9 mouse cellular contexts compared by ENCODE assay signal in the genomic region with DNA sequence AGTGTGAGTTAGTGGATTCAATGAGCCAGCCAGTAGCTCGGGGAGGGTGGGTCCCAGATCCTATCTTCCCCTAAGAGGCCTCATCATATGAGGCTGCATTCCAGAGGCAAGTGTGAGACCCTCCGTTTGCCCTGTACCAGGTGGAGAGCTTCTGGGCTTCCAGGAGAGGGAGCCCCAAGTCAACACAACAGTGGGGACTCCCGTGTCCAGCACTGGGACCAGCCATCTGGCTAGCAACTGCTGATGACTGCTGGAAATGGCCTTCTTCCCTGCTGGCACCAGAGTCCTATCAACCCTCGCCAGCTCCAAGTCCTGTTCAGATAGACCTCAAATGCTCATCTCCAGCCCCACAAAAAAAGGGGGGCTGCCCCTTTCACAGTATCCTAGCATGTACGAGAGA. TPM values are rescaled to one million over a fixed set of nuclear protein-coding genes. Genes with fewer than 3 reads are reported as not detected.
A peak's percentile ranks its signal among the peaks of the same experiment; 100 is the strongest.
DNase-seq lines count a peak whose midpoint lies in the region; ATAC-seq and TF ChIP-seq lines count a peak whose summit lies in the region.
"Had no signal": no experiment of that assay in that cellular context is flagged by ENCODE, and none has a peak within 500 bp of the region (broad histone marks: within the 10 kb centered on the region; RNA-seq: fewer than 3 reads in every experiment).

No protein-coding gene starts in this region.

- no peak overlapping the region for H3K9ac ChIP-seq in hindbrain, embryonic 14.5 days
- no peak overlapping the region for H3K9ac ChIP-seq in midbrain, postnatal 0 days (replicated peaks; ENCODE audit: low read length, poor library complexity, severe bottlenecking)
- no peak overlapping the region for H3K9ac ChIP-seq in midbrain, embryonic 11.5 days (ENCODE audit: low read length)
- H3K9ac ChIP-seq in limb, embryonic 14.5 days (ENCODE audit: low read depth, low read length, severe bottlenecking): no peak overlapping the region

- H3K36me3 ChIP-seq in hindbrain, embryonic 10.5 days: peaks cover 93% of the 10 kb centered on the region
- H3K36me3 ChIP-seq in hindbrain, embryonic 14.5 days (replicated peaks; ENCODE audit: control insufficient read depth, insufficient read depth): peaks cover 36% of the 10 kb centered on the region
- peaks cover 29% of the 10 kb centered on the region for H3K36me3 ChIP-seq in midbrain, postnatal 0 days (ENCODE audit: insufficient read depth, low read length)
- H3K36me3 ChIP-seq in midbrain, embryonic 11.5 days (ENCODE audit: control insufficient read depth, insufficient read depth, low read length): no peaks in the 10 kb centered on the region; the same call in 1 of the 2 replicates
- no peaks in the 10 kb centered on the region for H3K36me3 ChIP-seq in limb, embryonic 14.5 days (ENCODE audit: control insufficient read depth, insufficient read depth, low read length)

- no peak overlapping the region for H3K4me2 ChIP-seq in hindbrain, embryonic 14.5 days (replicated peaks)
- no peak overlapping the region for H3K4me2 ChIP-seq in midbrain, postnatal 0 days (ENCODE audit: low read depth, low read length, poor library complexity, severe bottlenecking)
- H3K4me2 ChIP-seq in midbrain, embryonic 11.5 days: no peak overlapping the region
- H3K4me2 ChIP-seq in limb, embryonic 14.5 days (replicated peaks; ENCODE audit: low read depth, low read length, severe bottlenecking): no peak overlapping the region

- DNase-seq in hindbrain, embryonic 10.5 days (ENCODE audit: low spot score): peak; percentile 24
- no peak for DNase-seq in hindbrain, embryonic 14.5 days (ENCODE audit: low spot score)
- DNase-seq in midbrain, postnatal 0 days (ENCODE audit: low spot score): peak; percentile 77
- no peak for DNase-seq in midbrain, embryonic 11.5 days (ENCODE audit: low spot score, missing footprints)
- DNase-seq in cerebellum, adult 9-10 months: peak; percentile 81
- peak; percentile 19 for DNase-seq in limb, embryonic 14.5 days (ENCODE audit: low spot score)
- DNase-seq in urinary bladder, adult 18-20 months (ENCODE audit: low spot score in 2 of 2): no peak
- DNase-seq in gastrocnemius, postnatal 25 days: no peak

- peaks cover 19% of the 10 kb centered on the region for H3K27me3 ChIP-seq in hindbrain, embryonic 10.5 days (ENCODE audit: insufficient read depth, poor library complexity, severe bottlenecking)
- no peaks in the 10 kb centered on the region for H3K27me3 ChIP-seq in hindbrain, embryonic 14.5 days (ENCODE audit: control insufficient read depth, insufficient read depth, low read length)
- no peaks in the 10 kb centered on the region for H3K27me3 ChIP-seq in midbrain, postnatal 0 days (ENCODE audit: insufficient read depth, low read length)
- H3K27me3 ChIP-seq in midbrain, embryonic 11.5 days (ENCODE audit: control insufficient read depth, insufficient read depth, low read length): no peaks in the 10 kb centered on the region; the same call in 1 of the 2 replicates
- peaks cover 11% of the 10 kb centered on the region; the same call in 1 of the 2 replicates for H3K27me3 ChIP-seq in limb, embryonic 14.5 days (ENCODE audit: control insufficient read depth, insufficient read depth, low read length)

- 53% methylated on average over 5 of the region's 5 CpGs for WGBS in hindbrain, embryonic 10.5 days
- 54% methylated on average over 5 of the region's 5 CpGs for WGBS in hindbrain, embryonic 14.5 days
- 51% methylated on average over 5 of the region's 5 CpGs for WGBS in midbrain, postnatal 0 days
- WGBS in midbrain, embryonic 11.5 days: 58% methylated on average over 5 of the region's 5 CpGs
- 46% methylated on average over 5 of the region's 5 CpGs for WGBS in limb, embryonic 14.5 days

- peaks cover 36% of the 10 kb centered on the region for H3K4me1 ChIP-seq in hindbrain, embryonic 10.5 days (replicated peaks)
- peaks cover 4% of the 10 kb centered on the region; the same call in 1 of the 2 replicates for H3K4me1 ChIP-seq in hindbrain, embryonic 14.5 days (replicated peaks; ENCODE audit: control insufficient read depth, insufficient read depth, low read length)
- no peaks in the 10 kb centered on the region; the same call in 1 of the 2 replicates for H3K4me1 ChIP-seq in midbrain, postnatal 0 days (ENCODE audit: insufficient read depth, low read length)
- no peaks in the 10 kb centered on the region; the same call in 1 of the 2 replicates for H3K4me1 ChIP-seq in midbrain, embryonic 11.5 days (ENCODE audit: control insufficient read depth, insufficient read depth, low read length)
- no peaks in the 10 kb centered on the region for H3K4me1 ChIP-seq in limb, embryonic 14.5 days (ENCODE audit: control insufficient read depth, insufficient read depth, low read length)
- H3K4me1 ChIP-seq: megakaryocyte, embryonic 14.5 days had no signal

- peak; percentile 60 for TF ChIP-seq CTCF in midbrain, postnatal 0 days (IDR thresholded peaks at IDR 0.05)

- H3K9me3 ChIP-seq in hindbrain, embryonic 10.5 days: no peaks in the 10 kb centered on the region
- H3K9me3 ChIP-seq in hindbrain, embryonic 14.5 days (ENCODE audit: control insufficient read depth, low read length): no peaks in the 10 kb centered on the region
- no peaks in the 10 kb centered on the region for H3K9me3 ChIP-seq in midbrain, postnatal 0 days (ENCODE audit: low read length)
- no peaks in the 10 kb centered on the region for H3K9me3 ChIP-seq in midbrain, embryonic 11.5 days (ENCODE audit: control insufficient read depth, low read length)
- H3K9me3 ChIP-seq in limb, embryonic 14.5 days (ENCODE audit: control insufficient read depth, low read length): no peaks in the 10 kb centered on the region
- H3K9me3 ChIP-seq: megakaryocyte, embryonic 14.5 days had no signal

- no peak for TF ChIP-seq POLR2A in limb, embryonic 14.5 days (IDR thresholded peaks at IDR 0.05; ENCODE audit: borderline replicate concordance, extremely low read depth, insufficient read depth, insufficient read length)

- ATAC-seq in hindbrain, embryonic 14.5 days (ENCODE audit: low FRiP score): no peak
- no peak for ATAC-seq in midbrain, postnatal 0 days (ENCODE audit: low FRiP score)
- ATAC-seq in midbrain, embryonic 11.5 days (ENCODE audit: low FRiP score): no peak
- no peak for ATAC-seq in limb, embryonic 14.5 days (ENCODE audit: low FRiP score, low read depth)

- no peak overlapping the region for H3K4me3 ChIP-seq in hindbrain, embryonic 10.5 days
- H3K4me3 ChIP-seq in hindbrain, embryonic 14.5 days (replicated peaks; ENCODE audit: low read length): no peak overlapping the region
- no peak overlapping the region for H3K4me3 ChIP-seq in midbrain, postnatal 0 days (ENCODE audit: low read depth, low read length)
- H3K4me3 ChIP-seq in midbrain, embryonic 11.5 days (ENCODE audit: low read depth, low read length): no peak overlapping the region
- H3K4me3 ChIP-seq in limb, embryonic 14.5 days (replicated peaks; ENCODE audit: low read length): no peak overlapping the region
- H3K4me3 ChIP-seq: megakaryocyte, embryonic 14.5 days had no signal

- H3K27ac ChIP-seq in hindbrain, embryonic 10.5 days: no peak overlapping the region
- no peak overlapping the region for H3K27ac ChIP-seq in hindbrain, embryonic 14.5 days
- no peak overlapping the region for H3K27ac ChIP-seq in midbrain, postnatal 0 days (ENCODE audit: low read depth, low read length)
- no peak overlapping the region for H3K27ac ChIP-seq in midbrain, embryonic 11.5 days (ENCODE audit: low read depth, low read length)
- no peak overlapping the region for H3K27ac ChIP-seq in limb, embryonic 14.5 days (replicated peaks; ENCODE audit: low read depth, low read length)

RNA-seq across cellular contexts. Expression of a gene that starts 10.9 kb away (rescaled TPM):
- 23.7 and 44.1 TPM in 2 replicates for polyA plus RNA-seq in hindbrain, embryonic 10.5 days (2016; fragmentation: Nextera tagmentation; extraction: Ambion mirVana)
- polyA plus RNA-seq in hindbrain, embryonic 14.5 days (2014; fragmentation: Nextera tagmentation; extraction: Ambion mirVana): 50.6 and 59.1 TPM in 2 replicates
- total RNA-seq in midbrain, postnatal 0 days (2014; rRNA removed): 53.9 and 58.7 TPM in 2 replicates
- polyA plus RNA-seq in midbrain, postnatal 0 days (2015; fragmentation: Nextera tagmentation; extraction: Ambion mirVana): 43.6 and 47.8 TPM in 2 replicates
- 41.2 and 44.2 TPM in 2 replicates for polyA plus RNA-seq in midbrain, embryonic 11.5 days (2014; fragmentation: Nextera tagmentation; extraction: Ambion mirVana)
- 1.9 and 3.1 TPM in 2 replicates for polyA plus RNA-seq in limb, embryonic 14.5 days (2012; rRNA removed)
- 2.5 and 2.7 TPM in 2 replicates for polyA plus RNA-seq in limb, embryonic 14.5 days (2014; fragmentation: Nextera tagmentation; extraction: Ambion mirVana)
- under 1 TPM in 1 of 2 experiments, not detected in 1; 0.54 TPM for total RNA-seq in gastrocnemius, postnatal 25 days (2021)

RNA-seq across cellular contexts. Expression of a gene that starts 46.1 kb away (rescaled TPM):
- 0.35 and 0.56 TPM in 2 replicates for polyA plus RNA-seq in hindbrain, embryonic 10.5 days (2016; fragmentation: Nextera tagmentation; extraction: Ambion mirVana)
- polyA plus RNA-seq in hindbrain, embryonic 14.5 days (2014; fragmentation: Nextera tagmentation; extraction: Ambion mirVana): 0.33 and 0.74 TPM in 2 replicates
- 0.44 and 0.52 TPM in 2 replicates for total RNA-seq in midbrain, postnatal 0 days (2014; rRNA removed)
- polyA plus RNA-seq in midbrain, postnatal 0 days (2015; fragmentation: Nextera tagmentation; extraction: Ambion mirVana): 0.13 and 0.14 TPM in 2 replicates
- polyA plus RNA-seq in midbrain, embryonic 11.5 days (2014; fragmentation: Nextera tagmentation; extraction: Ambion mirVana): 0.18 and 0.26 TPM in 2 replicates
- 5.7 and 6.1 TPM in 2 replicates for polyA plus RNA-seq in limb, embryonic 14.5 days (2012; rRNA removed)
- 2.7 and 2.8 TPM in 2 replicates for polyA plus RNA-seq in limb, embryonic 14.5 days (2014; fragmentation: Nextera tagmentation; extraction: Ambion mirVana)
- 1 to 10 TPM; 2.3 to 2.9 TPM for total RNA-seq in gastrocnemius, postnatal 25 days (2021)

Comparison
In these comparisons a context has a peak if more than half of its experiments do, and no peak if none do; other contexts are left out.
1. DNase-seq: peak in hindbrain, embryonic 10.5 days (single experiment), midbrain, postnatal 0 days (single experiment), cerebellum, adult 9-10 months (single experiment) and limb, embryonic 14.5 days (single experiment); none in hindbrain, embryonic 14.5 days (single experiment), midbrain, embryonic 11.5 days (single experiment), urinary bladder, adult 18-20 months (0 of 2) and gastrocnemius, postnatal 25 days (single experiment).